Mouse (Mus musculus): ENCODE measurements around the gene A930002H24Rik.

- TF ChIP-seq CTCF (conservative IDR thresholded peaks at IDR 0.05; ENCODE audit: low read length) (no peak), NANOG (IDR thresholded peaks at IDR 0.05; ENCODE audit: borderline replicate concordance, low read length) (no peak)
Observed at GRCm38 (mm10) chr17:63849566-63849965, 14.0 kb downstream of the A930002H24Rik start.
